In the genomic region with DNA sequence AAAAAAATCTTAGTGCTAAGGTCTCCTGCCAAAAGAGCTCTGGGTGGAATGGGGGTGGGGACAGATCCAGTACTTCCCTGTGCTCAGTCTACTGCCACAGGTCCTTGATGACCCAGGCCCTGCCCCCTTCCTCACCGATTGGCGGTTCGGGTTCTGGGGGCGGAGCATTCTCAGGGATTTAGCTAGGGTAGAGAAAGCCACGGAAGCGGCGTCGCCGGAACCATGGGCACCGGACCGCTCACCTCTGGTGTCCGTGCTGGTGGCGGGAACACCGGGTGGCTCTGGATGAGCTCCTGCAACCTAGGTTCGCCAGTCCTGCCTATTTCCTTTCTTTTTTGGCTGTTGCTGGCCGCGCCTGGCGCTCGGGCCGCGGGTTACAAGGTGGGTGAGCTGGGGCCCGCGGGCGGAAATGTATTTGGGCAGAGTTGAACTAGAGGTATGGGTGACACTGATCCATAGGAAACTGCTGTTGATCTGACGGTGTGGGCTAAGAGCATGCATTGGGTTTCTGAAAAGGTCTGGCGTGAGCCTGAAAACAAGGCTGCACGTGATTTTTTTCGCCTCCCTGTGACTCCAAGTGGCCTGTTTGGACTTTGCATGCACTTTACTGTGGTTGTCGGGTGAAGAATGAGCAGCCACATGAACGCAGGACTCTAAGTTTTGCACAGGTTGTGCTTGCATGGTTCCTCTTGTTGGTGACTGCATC, we compare ENCODE assay signal across 1 mouse cellular context.
TF ChIP-seq lines count a peak whose summit lies in the region.

Gene Man2b1 (plus strand): TSS at position 163 of the 706 bp plus-strand sequence.

TF ChIP-seq in MEL, 35 proteins besides CTCF, POLR2A, EP300 and RAD21 (continued from another document):
- no peak for TF ChIP-seq MYB (IDR thresholded peaks at IDR 0.05; ENCODE audit: low read depth, low read length)
- no peak for TF ChIP-seq GABPA (IDR thresholded peaks at IDR 0.05; ENCODE audit: low read depth, low read length)
- no peak for TF ChIP-seq SIN3A (IDR thresholded peaks at IDR 0.05; ENCODE audit: low read length)
- peak; percentile 64; the same call in 1 of the 2 replicates for TF ChIP-seq MXI1 (IDR thresholded peaks at IDR 0.05; ENCODE audit: low read depth, low read length)
- no peak for TF ChIP-seq POLR2AphosphoS2 (IDR thresholded peaks at IDR 0.05; ENCODE audit: low read length)
- 0 out of 2 replicates have a peak, but pooled peaks have one; percentile 52 for TF ChIP-seq MAZ (IDR thresholded peaks at IDR 0.05; ENCODE audit: low read depth, low read length)
- no peak for TF ChIP-seq ZNF384 (IDR thresholded peaks at IDR 0.05; ENCODE audit: low read depth, low read length)
- peak; percentile 59; the same call in 1 of the 2 replicates for TF ChIP-seq MAX (IDR thresholded peaks at IDR 0.05; ENCODE audit: low read length)
